Mouse (Mus musculus) cerebellum, postnatal 36 days (tissue): ENCODE results near the gene Itgav.

ENCODE experiments used
- DNase-seq, 2 experiments: peaks; one replicate each; pipeline ENCODE4 v3.0.0; 2021 to 2022; ENCODE audit warnings: mixed read lengths in 2 of 2

Itgav gene

GRCm38 (mm10) chr2:83825161-83825560, 101.0 kb downstream of the Itgav start:
- DNase-seq, result peak; percentile 25 to 28

- DNase-seq, result no peak
Observed at GRCm38 (mm10) chr2:83828895-83829539, 104.8 kb downstream of the Itgav start.

- DNase-seq, result no peak
Observed at GRCm38 (mm10) chr2:83832903-83833302, 108.7 kb downstream of the Itgav start.

- DNase-seq, result no peak
Observed at GRCm38 (mm10) chr2:83835313-83836070, 111.3 kb downstream of the Itgav start.

- no peak for DNase-seq
Observed at GRCm38 (mm10) chr2:83848495-83848894, 124.3 kb downstream of the Itgav start.

- no peak for DNase-seq
Observed at GRCm38 (mm10) chr2:83853423-83853822, 129.2 kb downstream of the Itgav start.

GRCm38 (mm10) chr2:83856236-83856635, 132.0 kb downstream of the Itgav start:
- DNase-seq, result no peak
